Mouse (Mus musculus) heart, embryonic 12.5 days (tissue): Measurements from ENCODE around the gene Cend1. TPM values are rescaled to one million over a fixed set of nuclear protein-coding genes. Genes with fewer than 3 reads are reported as not detected.

Experiments
- ATAC-seq: fragments of 200-750 bp; cut with Nextera tagmentation; 2 replicates; pipeline ENCODE4 v1.8.0; 2017; ENCODE audit warnings: moderate TSS enrichment, moderate library complexity; ENCODE audit not compliant: insufficient number of reproducible peaks, low FRiP score
- H3K27ac ChIP-seq: fragments of 300-500 bp; sonication (generic); 2 replicates; pipeline ENCODE4 v1.5.1; 2016; ENCODE audit warnings: mild to moderate bottlenecking, moderate library complexity; ENCODE audit not compliant: poor library complexity, severe bottlenecking
- H3K27me3 ChIP-seq: fragments of 300-500 bp; sonication (generic); replicated peaks from 2 replicates; pipeline ENCODE4 v1.6.1; 2016; ENCODE audit warnings: mild to moderate bottlenecking, moderate library complexity
- H3K36me3 ChIP-seq: fragments of 300-500 bp; sonication (generic); 2 replicates; pipeline ENCODE4 v1.6.1; 2016; ENCODE audit warnings: mild to moderate bottlenecking, moderate library complexity
- H3K4me1 ChIP-seq: fragments of 300-500 bp; sonication (generic); replicated peaks from 2 replicates; pipeline ENCODE4 v1.6.1; 2016; ENCODE audit warnings: mild to moderate bottlenecking
- H3K4me2 ChIP-seq: fragments of 300-500 bp; sonication (generic); 2 replicates; pipeline ENCODE4 v1.6.1; 2016; ENCODE audit warnings: mild to moderate bottlenecking, moderate library complexity
- H3K4me3 ChIP-seq: fragments of 300-500 bp; sonication (generic); 2 replicates; pipeline ENCODE4 v1.5.1; 2016; ENCODE audit warnings: mild to moderate bottlenecking
- H3K9ac ChIP-seq: fragments of 300-500 bp; sonication (generic); 2 replicates; pipeline ENCODE4 v1.6.1; 2016; ENCODE audit warnings: mild to moderate bottlenecking, moderate library complexity
- H3K9me3 ChIP-seq: fragments of 300-500 bp; sonication (generic); replicated peaks from 2 replicates; pipeline ENCODE4 v1.6.1; 2016; ENCODE audit warnings: mild to moderate bottlenecking, moderate library complexity
- WGBS: fragments of 180-500 bp; shearing (Covaris S2); methylation state at CpG from one replicate; pipeline ENCODE4 v1.1.7; 2016; 5-methylcytosine and 5-hydroxymethylcytosine counted together
- polyA plus RNA-seq: library from polyadenylated mRNA; unstranded; fragments of >200 nt; fragmentation: Nextera tagmentation; extraction: Ambion mirVana; gene quantifications from 2 replicates; pipeline ENCODE4 v1.2.1, GENCODE M21; 2016

The Cend1 gene
- polyA plus RNA-seq, 1 experiment from 2014 or later, result 14.6 TPM

DNA sequence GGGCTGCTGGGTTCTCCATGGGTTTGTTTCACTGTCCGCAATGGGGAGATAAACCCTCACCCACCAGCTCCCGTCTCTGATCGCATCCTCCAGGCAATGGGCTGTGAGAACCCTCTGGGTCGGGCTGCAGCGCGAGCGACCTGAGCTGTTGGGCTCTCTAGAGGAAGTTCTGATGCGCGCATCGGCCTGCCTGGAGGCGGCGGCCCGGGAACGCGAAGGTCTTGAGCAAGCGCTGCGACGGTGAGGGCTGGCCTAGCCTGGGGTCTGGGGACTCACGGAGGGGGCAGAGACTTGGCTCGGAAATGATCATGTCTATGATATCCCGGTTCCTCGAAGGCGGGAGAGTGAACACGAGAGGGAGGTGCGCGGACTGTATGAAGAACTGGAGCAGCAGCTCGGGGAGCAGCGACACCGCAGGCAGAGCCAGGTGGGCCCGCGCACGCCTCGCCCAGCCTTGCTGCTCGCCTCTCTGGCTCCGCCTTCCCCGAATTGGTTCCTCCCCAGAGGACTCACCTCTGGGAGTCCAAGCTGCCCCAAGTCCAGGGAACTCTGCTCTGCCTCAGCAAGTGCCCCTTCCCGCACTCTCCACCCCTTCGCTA, 35.4 kb upstream of the Cend1 start:
- peak overlapping the region; percentile 53 for H3K9ac ChIP-seq
- peaks cover 70% of the 10 kb centered on the region for H3K4me1 ChIP-seq
- H3K27me3 ChIP-seq, result peaks cover 62% of the 10 kb centered on the region

DNA sequence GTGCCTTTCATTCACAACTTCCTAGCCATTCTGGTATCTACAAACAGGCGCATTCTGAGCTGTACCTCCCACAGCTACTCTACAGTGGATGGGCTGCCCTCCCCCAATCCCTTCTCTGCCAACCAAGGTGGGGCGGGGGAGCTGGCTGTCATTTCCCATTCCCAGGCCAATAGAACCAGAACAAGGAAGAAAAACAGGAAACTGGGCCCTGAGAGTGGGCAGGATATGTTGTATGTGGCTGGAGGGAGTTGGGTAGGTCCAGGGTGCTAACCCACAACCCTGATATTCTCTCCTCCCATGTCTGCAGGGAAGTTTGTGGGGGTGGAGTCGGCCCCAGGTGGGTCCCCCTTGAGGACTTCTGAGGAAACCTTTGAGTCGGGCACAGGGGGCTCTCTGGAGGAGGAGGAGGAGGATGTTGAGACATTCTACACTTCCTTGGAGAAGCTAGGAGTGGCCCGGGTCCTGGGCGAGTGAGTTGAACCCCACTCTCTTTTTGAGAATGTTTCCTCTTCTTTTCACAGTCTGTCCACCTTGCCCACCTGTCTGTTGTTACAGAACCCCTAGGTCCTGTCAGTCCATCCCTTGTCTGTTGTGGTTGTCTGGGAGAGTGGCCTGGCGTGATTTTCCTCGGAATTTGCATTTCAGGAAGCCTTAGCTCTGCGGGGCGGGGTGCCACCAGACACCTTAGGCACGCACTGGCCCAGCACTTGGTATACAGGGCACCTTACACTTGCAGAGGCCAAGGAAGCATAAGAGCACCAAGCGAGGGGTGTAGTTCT, 34.7 kb upstream of the Cend1 start:
- H3K36me3 ChIP-seq, result peaks cover 11% of the 10 kb centered on the region

More for the DNA sequence above, 35.4 kb upstream of the Cend1 start:
- no peak overlapping the region for H3K27ac ChIP-seq
- peak overlapping the region; percentile 63 for H3K4me2 ChIP-seq
- H3K4me3 ChIP-seq, result peak overlapping the region; percentile 36
- 6% methylated on average over 33 of the region's 38 CpGs for WGBS
- no peak for ATAC-seq
- peaks cover 10% of the 10 kb centered on the region for H3K36me3 ChIP-seq
- H3K9me3 ChIP-seq, result no peaks in the 10 kb centered on the region

DNA sequence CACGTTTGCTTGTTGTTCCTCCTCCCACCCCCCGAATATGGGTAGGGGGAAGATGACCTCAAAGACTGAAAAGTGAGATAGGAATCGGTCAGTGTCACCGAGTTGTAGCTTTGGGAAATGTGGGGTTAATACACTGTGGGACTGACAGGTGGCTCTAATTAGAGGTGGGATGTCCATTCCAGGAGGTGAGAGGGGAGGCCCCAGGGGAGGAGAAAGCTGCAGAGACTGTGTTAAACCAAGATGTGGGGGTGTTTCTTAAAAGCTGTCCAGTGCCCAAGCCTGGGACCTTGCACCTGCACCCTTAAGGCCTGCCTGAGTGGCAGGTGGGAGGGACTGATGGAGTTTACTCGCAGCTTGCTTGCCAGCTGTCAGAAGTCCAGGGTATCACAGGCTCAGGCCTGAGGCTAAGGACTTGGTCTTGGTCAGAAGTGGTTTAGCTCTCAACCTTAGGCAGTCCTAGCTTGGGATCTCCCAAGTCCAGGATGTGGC, 33.1 kb upstream of the Cend1 start:
- H3K27me3 ChIP-seq, result peaks cover 67% of the 10 kb centered on the region

More for the DNA sequence above, 34.7 kb upstream of the Cend1 start:
- 26% methylated on average over 12 of the region's 12 CpGs for WGBS
- Histone ChIP-seq H3K9ac (peak overlapping the region; percentile 53), H3K4me1 (peaks cover 63% of the 10 kb centered on the region), H3K27me3 (peaks cover 67% of the 10 kb centered on the region), H3K4me3 (peak overlapping the region; percentile 36), H3K4me2 (peak overlapping the region; percentile 63), H3K9me3 (no peaks in the 10 kb centered on the region), H3K27ac (peak overlapping the region; percentile 61)
- ATAC-seq, result no peak

DNA sequence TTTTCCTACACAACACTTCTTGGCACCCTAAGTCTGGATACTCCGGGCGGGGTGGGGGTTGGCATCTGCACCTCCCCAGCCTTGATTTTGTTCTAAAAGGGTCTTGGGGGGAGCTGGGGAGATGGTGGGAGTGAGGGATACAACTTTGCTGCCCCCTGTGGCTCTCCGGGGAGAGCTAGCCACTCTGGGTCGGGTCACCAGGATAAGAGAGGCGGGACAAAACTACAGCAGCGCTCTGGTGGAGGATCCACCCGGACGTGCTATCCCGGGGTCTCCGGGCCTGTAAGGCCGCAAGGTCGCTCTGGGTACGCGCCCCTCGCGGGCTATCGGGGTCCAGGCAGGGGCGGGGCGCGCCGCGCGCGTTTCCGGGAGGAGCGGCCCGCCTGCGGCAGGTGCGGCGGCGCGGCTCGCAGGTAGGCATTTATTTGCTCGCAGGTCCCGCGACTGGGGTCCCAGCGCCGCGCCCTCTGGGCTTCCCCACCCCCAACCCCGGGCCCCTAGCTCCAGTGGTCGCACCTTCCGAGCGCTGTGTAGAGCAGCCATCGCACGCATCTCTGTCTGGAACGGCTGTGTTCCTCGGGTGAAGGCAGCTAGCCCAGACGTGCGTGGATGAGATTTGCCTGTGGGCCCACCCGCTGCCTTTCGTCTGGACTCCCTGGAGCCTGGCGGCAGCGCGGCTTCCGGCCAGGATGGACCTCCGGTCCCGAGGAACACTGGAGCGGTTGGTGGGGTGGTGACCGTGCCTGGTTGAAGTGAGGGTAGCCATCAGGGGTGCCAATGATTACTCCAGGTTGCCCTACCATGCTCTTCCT, 32.4 kb upstream of the Cend1 start:
- no peak for ATAC-seq
- peak overlapping the region; percentile 77 for H3K9ac ChIP-seq
- 2% methylated on average over 56 of the region's 59 CpGs for WGBS
- H3K27me3 ChIP-seq, result peaks cover 67% of the 10 kb centered on the region
- H3K9me3 ChIP-seq, result no peaks in the 10 kb centered on the region
- peak overlapping the region; percentile 96 for H3K4me2 ChIP-seq
- peaks cover 20% of the 10 kb centered on the region for H3K36me3 ChIP-seq
- peak overlapping the region; percentile 62 for H3K4me3 ChIP-seq
- H3K4me1 ChIP-seq, result peaks cover 49% of the 10 kb centered on the region
- H3K27ac ChIP-seq, result no peak overlapping the region

More for the DNA sequence above, 33.1 kb upstream of the Cend1 start:
- Histone ChIP-seq H3K4me3 (peak overlapping the region; percentile 62), H3K9ac (peak overlapping the region; percentile 77), H3K27ac (no peak overlapping the region), H3K36me3 (peaks cover 20% of the 10 kb centered on the region), H3K9me3 (no peaks in the 10 kb centered on the region), H3K4me2 (peak overlapping the region; percentile 96), H3K4me1 (peaks cover 52% of the 10 kb centered on the region)
- no peak for ATAC-seq
- 18% methylated on average over 5 of the region's 5 CpGs for WGBS

DNA sequence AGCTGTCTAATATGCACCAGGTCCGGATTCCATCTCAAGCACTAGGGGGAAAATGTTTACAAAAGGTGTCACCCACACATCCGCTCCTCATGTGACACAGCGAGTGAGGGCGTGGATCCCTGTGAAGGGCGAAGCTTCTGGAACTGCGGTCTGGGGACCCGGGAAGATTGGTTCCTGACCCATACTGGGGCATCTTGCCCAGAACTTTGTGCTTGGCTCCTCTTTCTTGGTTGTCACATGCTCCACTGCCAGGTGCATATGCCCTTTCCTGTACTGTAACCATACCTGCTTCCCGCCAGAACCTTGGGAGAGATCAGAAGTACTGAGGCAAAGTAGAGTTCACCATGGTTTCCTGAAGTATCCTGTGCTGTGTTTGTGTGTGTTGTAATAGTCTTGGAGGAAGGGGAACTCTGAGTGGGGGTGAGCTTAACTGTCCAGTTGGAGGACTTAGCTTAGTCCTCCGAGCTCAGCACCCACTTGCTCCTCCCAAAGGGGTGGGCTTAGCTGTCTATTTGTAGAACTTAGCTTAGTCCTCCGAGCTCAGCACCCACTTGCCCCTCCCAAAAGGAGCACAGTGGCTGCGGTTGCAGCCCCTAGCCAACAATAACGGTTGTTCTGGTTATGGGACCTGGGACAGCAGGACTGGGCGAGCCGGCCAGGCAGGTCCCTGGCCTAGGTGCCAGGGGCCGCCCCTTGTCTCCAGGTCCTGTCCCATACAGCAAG, 31.3 kb upstream of the Cend1 start, which contains the start of gene Cracr2b:
TSS of gene Cracr2b (plus strand) at position 704 of the 723 bp plus-strand sequence.
- no peak for ATAC-seq
- peak within 1 kb of the TSS; percentile 77 for H3K9ac ChIP-seq
- 69% methylated on average over 15 of the region's 15 CpGs for WGBS
- peaks cover 61% of the 10 kb centered on the region for H3K27me3 ChIP-seq
- peak within 1 kb of the TSS; percentile 62 for H3K4me3 ChIP-seq
- peak within 1 kb of the TSS; percentile 96 for H3K4me2 ChIP-seq
- H3K36me3 ChIP-seq, result peaks cover 20% of the 10 kb centered on the region
- no peak within 1 kb of the TSS for H3K27ac ChIP-seq
- H3K4me1 ChIP-seq, result peaks cover 49% of the 10 kb centered on the region
- H3K9me3 ChIP-seq, result no peaks in the 10 kb centered on the region

DNA sequence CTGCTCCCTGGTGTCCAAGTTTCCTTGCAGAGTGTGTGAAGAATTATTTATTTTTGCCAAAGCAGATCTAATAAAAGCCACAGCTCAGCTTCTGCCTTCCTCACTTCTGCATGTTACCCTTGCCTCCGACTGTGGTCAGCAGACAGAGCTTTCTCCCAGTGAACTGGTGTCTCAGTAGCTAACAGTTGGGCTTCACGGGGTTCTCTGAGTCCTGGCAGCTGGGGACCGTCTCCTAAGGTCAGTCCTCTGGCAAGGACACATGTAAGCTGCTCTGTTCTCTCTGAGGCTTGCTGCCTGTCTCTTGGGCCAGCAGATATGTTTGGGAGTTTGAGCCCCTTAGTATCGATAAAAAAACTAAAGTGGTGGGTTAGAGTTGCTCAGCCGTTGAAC, 30.7 kb upstream of the Cend1 start:
- peaks cover 44% of the 10 kb centered on the region for H3K4me1 ChIP-seq
- H3K9ac ChIP-seq, result no peak overlapping the region
- no peak overlapping the region for H3K4me2 ChIP-seq

DNA sequence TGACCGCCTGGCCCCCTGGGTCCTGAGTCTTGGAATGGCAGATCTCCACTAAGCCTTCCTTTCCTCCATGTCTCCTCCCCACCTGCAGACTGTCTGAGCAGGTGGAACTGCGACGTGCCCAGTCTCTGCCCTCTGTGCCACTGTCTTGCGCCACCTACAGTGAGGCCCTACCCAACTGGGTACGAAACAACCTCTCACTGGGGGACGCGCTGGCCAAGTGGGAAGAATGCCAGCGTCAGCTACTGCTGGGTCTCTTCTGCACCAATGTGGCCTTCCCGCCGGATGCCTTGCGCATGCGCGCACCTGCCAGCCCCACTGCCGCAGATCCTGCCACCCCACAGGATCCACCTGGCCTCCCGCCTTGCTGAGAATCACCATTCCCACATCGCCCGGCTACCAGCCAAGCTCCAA, 30.0 kb upstream of the Cend1 start:
- peaks cover 48% of the 10 kb centered on the region for H3K27me3 ChIP-seq
- H3K27ac ChIP-seq, result no peak overlapping the region
- H3K4me3 ChIP-seq, result no peak overlapping the region
- 89% methylated on average over 17 of the region's 17 CpGs for WGBS
- peaks cover 43% of the 10 kb centered on the region for H3K4me1 ChIP-seq
- peaks cover 20% of the 10 kb centered on the region for H3K36me3 ChIP-seq
- H3K9me3 ChIP-seq, result no peaks in the 10 kb centered on the region
- ATAC-seq, result no peak
- H3K9ac ChIP-seq, result no peak overlapping the region
- H3K4me2 ChIP-seq, result no peak overlapping the region

More for the DNA sequence above, 30.7 kb upstream of the Cend1 start:
- ATAC-seq, result no peak
- peaks cover 55% of the 10 kb centered on the region for H3K27me3 ChIP-seq
- peaks cover 20% of the 10 kb centered on the region for H3K36me3 ChIP-seq
- no peak overlapping the region for H3K4me3 ChIP-seq
- no peaks in the 10 kb centered on the region for H3K9me3 ChIP-seq
- H3K27ac ChIP-seq, result no peak overlapping the region
- WGBS, result 63% methylated on average over 5 of the region's 5 CpGs

DNA sequence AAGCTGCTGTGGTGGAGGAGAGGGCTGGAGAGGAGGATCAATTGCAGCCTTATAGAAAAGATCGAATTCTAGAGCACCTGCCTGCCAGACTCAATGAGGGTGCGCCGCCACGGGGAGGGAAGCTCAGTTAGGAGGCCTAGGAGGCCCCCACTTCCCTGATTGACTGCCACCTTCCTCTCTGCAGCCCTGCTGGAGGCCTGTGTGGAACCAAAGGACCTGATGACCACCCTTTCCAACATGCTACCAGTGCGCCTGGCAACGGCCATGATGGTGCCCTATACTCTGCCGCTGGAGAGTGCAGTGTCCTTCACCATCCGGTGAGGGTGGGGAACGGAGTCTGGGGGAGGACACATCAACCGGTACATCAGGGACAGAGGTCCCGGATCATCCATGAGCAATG, 29.4 kb upstream of the Cend1 start:
- peaks cover 38% of the 10 kb centered on the region for H3K4me1 ChIP-seq
- H3K36me3 ChIP-seq, result peaks cover 20% of the 10 kb centered on the region
- no peak for ATAC-seq
- no peak overlapping the region for H3K4me2 ChIP-seq
- H3K27me3 ChIP-seq, result peaks cover 42% of the 10 kb centered on the region
- no peak overlapping the region for H3K27ac ChIP-seq
- no peak overlapping the region for H3K4me3 ChIP-seq
- H3K9ac ChIP-seq, result no peak overlapping the region
- WGBS, result 90% methylated on average over 11 of the region's 11 CpGs
- H3K9me3 ChIP-seq, result no peaks in the 10 kb centered on the region

DNA sequence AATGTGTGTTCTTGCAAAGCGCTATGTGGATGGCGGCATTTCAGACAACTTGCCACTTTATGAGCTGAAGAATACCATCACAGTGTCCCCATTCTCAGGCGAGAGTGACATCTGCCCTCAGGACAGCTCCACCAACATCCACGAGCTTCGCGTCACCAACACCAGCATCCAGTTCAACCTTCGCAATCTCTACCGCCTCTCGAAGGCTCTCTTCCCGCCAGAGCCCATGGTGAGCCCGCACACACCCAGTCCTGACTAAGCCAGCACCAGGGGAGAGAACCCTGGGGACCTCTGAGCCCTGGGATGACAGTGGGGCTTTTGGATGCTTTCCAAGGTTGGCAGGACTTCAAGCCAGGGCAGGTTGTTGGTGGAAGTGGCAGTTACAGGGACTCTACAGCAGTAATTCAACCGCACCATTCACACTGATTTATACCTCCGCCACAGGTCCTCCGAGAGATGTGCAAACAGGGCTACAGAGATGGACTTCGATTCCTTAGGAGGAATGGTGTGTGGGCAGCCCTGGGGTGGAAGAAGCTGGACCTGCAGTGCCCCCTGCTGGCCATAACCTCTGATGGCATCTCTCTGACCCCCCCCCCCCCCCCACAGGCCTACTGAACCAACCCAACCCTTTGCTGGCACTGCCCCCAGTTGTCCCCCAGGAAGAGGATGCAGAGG, 28.8 kb upstream of the Cend1 start:
- Histone ChIP-seq H3K9ac (no peak overlapping the region), H3K4me1 (peaks cover 33% of the 10 kb centered on the region), H3K36me3 (peaks cover 20% of the 10 kb centered on the region), H3K27me3 (peaks cover 36% of the 10 kb centered on the region), H3K4me2 (no peak overlapping the region), H3K9me3 (no peaks in the 10 kb centered on the region), H3K27ac (no peak overlapping the region), H3K4me3 (no peak overlapping the region)
- no peak for ATAC-seq
- WGBS, result 77% methylated on average over 15 of the region's 15 CpGs

DNA sequence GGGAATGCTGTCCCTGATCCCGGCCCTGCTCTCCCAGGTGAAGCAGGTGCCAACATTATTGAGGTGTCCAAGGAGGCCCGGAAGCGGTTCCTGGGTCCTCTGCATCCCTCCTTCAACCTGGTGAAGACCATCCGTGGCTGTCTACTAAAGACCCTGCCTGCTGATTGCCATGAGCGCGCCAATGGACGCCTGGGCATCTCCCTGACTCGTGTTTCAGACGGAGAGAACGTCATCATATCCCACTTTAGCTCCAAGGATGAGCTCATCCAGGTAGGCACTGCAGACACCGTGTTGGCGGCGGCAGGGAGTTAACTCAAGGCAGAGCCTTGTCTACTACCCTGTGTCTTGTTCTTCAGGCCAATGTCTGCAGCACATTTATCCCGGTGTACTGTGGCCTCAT, 27.9 kb upstream of the Cend1 start:
- no peak for ATAC-seq
- 90% methylated on average over 14 of the region's 14 CpGs for WGBS
- H3K9me3 ChIP-seq, result no peaks in the 10 kb centered on the region
- H3K4me2 ChIP-seq, result no peak overlapping the region
- H3K4me1 ChIP-seq, result peaks cover 30% of the 10 kb centered on the region
- H3K27ac ChIP-seq, result no peak overlapping the region
- no peak overlapping the region for H3K4me3 ChIP-seq
- H3K27me3 ChIP-seq, result peaks cover 29% of the 10 kb centered on the region
- H3K9ac ChIP-seq, result no peak overlapping the region
- peaks cover 21% of the 10 kb centered on the region for H3K36me3 ChIP-seq
